Mouse (Mus musculus) CH12.LX (cell line): ENCODE measurements around the gene Kansl1l. TPM values are rescaled to one million over a fixed set of nuclear protein-coding genes. Genes with fewer than 3 reads are reported as not detected.

Experiments used
- DNase-seq: peaks from one replicate; pipeline ENCODE4 v3.0.0-alpha.2; 2013; ENCODE audit errors: extremely low read depth
- H3K27ac ChIP-seq: 2 replicates; pipeline ENCODE4 v1.5.1; 2012; ENCODE audit warnings: low read depth, mild to moderate bottlenecking, control low read depth, moderate library complexity; ENCODE audit not compliant: insufficient read depth
- H3K27me3 ChIP-seq: replicated peaks from 2 replicates; pipeline ENCODE3; 2012; ENCODE audit warnings: inconsistent platforms
- H3K36me3 ChIP-seq, 2 experiments: replicated peaks in 1 of 2; 2 replicates each; pipeline versions ENCODE3 to v1.6.1; 2012; ENCODE audit warnings: inconsistent platforms in 1 of 2, low read length in 1 of 2, mild to moderate bottlenecking in 1 of 2, mixed read lengths in 1 of 2, moderate library complexity in 1 of 2; ENCODE audit not compliant: control insufficient read depth in 1 of 2, insufficient read depth in 1 of 2
- H3K4me1 ChIP-seq, 2 experiments: 2 replicates each; pipeline ENCODE4 v1.6.1; 2012; ENCODE audit warnings: inconsistent platforms in 1 of 2, moderate library complexity in 1 of 2; ENCODE audit not compliant: insufficient read depth in 2 of 2, control insufficient read depth in 1 of 2
- H3K4me2 ChIP-seq: 2 replicates; pipeline ENCODE4 v1.6.1; 2012; ENCODE audit warnings: low read depth, mild to moderate bottlenecking, control low read depth; ENCODE audit not compliant: poor library complexity, insufficient read depth, severe bottlenecking
- H3K4me3 ChIP-seq, 3 experiments: fragments of 150-350 bp in 1 of 3; sonication (generic) in 1 of 3; replicated peaks in 1 of 3; 2 replicates each; pipeline versions ENCODE3 to v1.5.1; 2011 to 2012; ENCODE audit warnings: low read depth in 2 of 3, low read length in 2 of 3, mild to moderate bottlenecking in 2 of 3, moderate library complexity in 2 of 3, control low read depth in 1 of 3, improper control_type of control experiment in 1 of 3, inconsistent platforms in 1 of 3, mixed read lengths in 1 of 3; ENCODE audit not compliant: poor library complexity in 1 of 3
- H3K79me2 ChIP-seq: replicated peaks from 2 replicates; pipeline ENCODE4 v1.6.1; 2012; ENCODE audit warnings: mild to moderate bottlenecking, moderate library complexity; ENCODE audit not compliant: control insufficient read depth, poor library complexity, insufficient read depth, severe bottlenecking; ENCODE audit errors: extremely low read depth
- H3K9ac ChIP-seq: 2 replicates; pipeline ENCODE4 v1.6.1; 2012; ENCODE audit warnings: low read depth, mild to moderate bottlenecking, control low read depth, moderate library complexity; ENCODE audit not compliant: insufficient read depth
- H3K9me3 ChIP-seq: replicated peaks from 2 replicates; pipeline ENCODE3; 2012; ENCODE audit warnings: low read length, inconsistent platforms, mixed read lengths
- BHLHE40 ChIP-seq: IDR thresholded peaks from 2 replicates; pipeline ENCODE4 v1.6.1; 2011; ENCODE audit warnings: mild to moderate bottlenecking, low read depth, low read length, improper control_type of control experiment
- E2F4 ChIP-seq: IDR thresholded peaks from 2 replicates; pipeline ENCODE4 v1.6.1; 2011; ENCODE audit warnings: low read depth, low read length, improper control_type of control experiment; ENCODE audit not compliant: insufficient replicate concordance
- ELF1 ChIP-seq: IDR thresholded peaks from 2 replicates; pipeline ENCODE4 v1.6.1; 2014; ENCODE audit warnings: low read depth, mild to moderate bottlenecking, inconsistent platforms, low read length, improper control_type of control experiment
- HCFC1 ChIP-seq: IDR thresholded peaks from 2 replicates; pipeline ENCODE4 v1.6.1; 2012; ENCODE audit warnings: low read depth, mild to moderate bottlenecking, inconsistent platforms, low read length, improper control_type of control experiment
- JUN ChIP-seq: IDR thresholded peaks from 2 replicates; pipeline ENCODE4 v1.6.1; 2011; ENCODE audit warnings: low read depth, mild to moderate bottlenecking, low read length, improper control_type of control experiment, moderate library complexity; ENCODE audit not compliant: insufficient read depth
- JUND ChIP-seq: conservative IDR thresholded peaks from 2 replicates; pipeline ENCODE4 v1.6.1; 2011; ENCODE audit warnings: low read depth, low read length, improper control_type of control experiment
- KAT2A ChIP-seq: IDR thresholded peaks from 2 replicates; pipeline ENCODE4 v1.6.1; 2012; ENCODE audit warnings: low read length, improper control_type of control experiment, inconsistent platforms; ENCODE audit not compliant: insufficient replicate concordance
- MAFK ChIP-seq: IDR thresholded peaks from 2 replicates; pipeline ENCODE4 v1.6.1; 2011; ENCODE audit warnings: low read length, improper control_type of control experiment; ENCODE audit not compliant: insufficient replicate concordance
- MAX ChIP-seq: IDR thresholded peaks from 2 replicates; pipeline ENCODE4 v1.6.1; 2011; ENCODE audit warnings: low read length, improper control_type of control experiment
- MAZ ChIP-seq: IDR thresholded peaks from 2 replicates; pipeline ENCODE4 v1.6.1; 2012; ENCODE audit warnings: low read depth, mild to moderate bottlenecking, inconsistent platforms, low read length, improper control_type of control experiment, moderate library complexity
- MYC ChIP-seq: IDR thresholded peaks from 2 replicates; pipeline ENCODE4 v1.6.1; 2011; ENCODE audit warnings: low read depth, mild to moderate bottlenecking, improper control_type of control experiment, low read length
- POLR2AphosphoS2 ChIP-seq: IDR thresholded peaks from 2 replicates; pipeline ENCODE4 v1.6.1; 2011; ENCODE audit warnings: low read depth, low read length, improper control_type of control experiment
- RCOR1 ChIP-seq: conservative IDR thresholded peaks from 2 replicates; pipeline ENCODE4 v1.6.1; 2012; ENCODE audit warnings: low read depth, mild to moderate bottlenecking, inconsistent platforms, low read length, improper control_type of control experiment
- SIN3A ChIP-seq: IDR thresholded peaks from 2 replicates; pipeline ENCODE4 v1.6.1; 2012; ENCODE audit warnings: low read length, improper control_type of control experiment, inconsistent platforms
- SMC3 ChIP-seq: IDR thresholded peaks from 2 replicates; pipeline ENCODE4 v1.6.1; 2011; ENCODE audit warnings: low read depth, low read length, improper control_type of control experiment
- UBTF ChIP-seq: IDR thresholded peaks from 2 replicates; pipeline ENCODE4 v1.6.1; 2012; ENCODE audit warnings: low read depth, mild to moderate bottlenecking, inconsistent platforms, low read length, improper control_type of control experiment, moderate library complexity
- ZMIZ1 ChIP-seq: IDR thresholded peaks from 2 replicates; pipeline ENCODE4 v1.6.1; 2012; ENCODE audit warnings: low read depth, mild to moderate bottlenecking, inconsistent platforms, low read length, improper control_type of control experiment
- dilution Hi-C: fragments of 300-500 bp; cut with MboI; formaldehyde crosslinking; loops from 2 replicates; pipeline ENCODE4 v1.14.3; 2020; ENCODE audit warnings: low sequenced_read_pairs; ENCODE audit not compliant: extremely low pct_unique_long_range_greater_than_20kb, extremely low pct_ligation_motif_present
- in situ Hi-C: fragments of 300-500 bp; cut with MboI; formaldehyde crosslinking; loops from 3 replicates; pipeline ENCODE4 v1.14.3; 2019; ENCODE audit warnings: low sequenced_read_pairs, low pct_ligation_motif_present, low pct_unique_long_range_greater_than_20kb, mixed read lengths
- polyA plus RNA-seq: library from polyadenylated mRNA; unstranded; fragments of >175 nt; gene quantifications from 2 replicates; pipeline ENCODE4 v1.2.1, GENCODE M21; 2012; ENCODE audit warnings: low read depth; ENCODE audit not compliant: insufficient read length
- total RNA-seq, 2 experiments: library from RNA; depleted of rRNA; stranded (reverse); fragments of 300-350 nt in 1 of 2; fragments of >200 nt in 1 of 2; gene quantifications; 2 replicates each; pipeline ENCODE4 v1.2.3; 2012 to 2014

Kansl1l gene
- total and polyA plus RNA-seq, 3 experiments, result 2.8 to 6.0 (median 3.5) TPM

GRCm38 (mm10) chr1:66777878-66778277, 39.5 kb downstream of the Kansl1l start:
- no peak for TF ChIP-seq JUN
- Histone ChIP-seq H3K9ac (no peak overlapping the region), H3K36me3 (no peaks in the 10 kb centered on the region), H3K4me1 (peaks cover 0 to 38% of the 10 kb centered on the region in 2 experiments; a peak in 1 of 4 replicates), H3K79me2 (no peaks in the 10 kb centered on the region), H3K27ac (no peak overlapping the region), H3K9me3 (no peaks in the 10 kb centered on the region), H3K27me3 (no peaks in the 10 kb centered on the region), H3K4me2 (no peak overlapping the region), H3K4me3 (no peak overlapping the region)
- in situ Hi-C loops, result no loop called here
- dilution Hi-C loops, result no loop called here
- no peak for DNase-seq

GRCm38 (mm10) chr1:66768764-66769163, 48.6 kb downstream of the Kansl1l start:
- in situ Hi-C loops (no loop called here), dilution Hi-C loops (no loop called here)
- no peaks in the 10 kb centered on the region; the same call in 1 of the 2 replicates for H3K79me2 ChIP-seq
- no peaks in the 10 kb centered on the region for H3K27me3 ChIP-seq
- no peak overlapping the region for H3K4me3 ChIP-seq
- no peak for DNase-seq
- no peak overlapping the region for H3K9ac ChIP-seq
- no peaks in the 10 kb centered on the region for H3K9me3 ChIP-seq
- peaks cover 0 to 25% of the 10 kb centered on the region in 2 experiments for H3K36me3 ChIP-seq
- no peak overlapping the region for H3K27ac ChIP-seq
- TF ChIP-seq KAT2A (no peak), MAFK (no peak), HCFC1 (no peak), MAX (no peak), MAZ (no peak), ELF1 (no peak), MYC (no peak), E2F4 (no peak), POLR2AphosphoS2 (no peak), BHLHE40 (no peak), SMC3 (no peak), SIN3A (no peak), UBTF (no peak), ZMIZ1 (no peak), JUND (no peak), RCOR1 (no peak)
- peaks cover 0 to 10% of the 10 kb centered on the region in 2 experiments; a peak in 1 of 4 replicates for H3K4me1 ChIP-seq
- H3K4me2 ChIP-seq, result no peak overlapping the region
